Mouse (Mus musculus): ENCODE data around the gene Mks1. TPM values are rescaled to one million over a fixed set of nuclear protein-coding genes. Genes with fewer than 3 reads are reported as not detected.

Gene Mks1
- polyA plus RNA-seq, 1 experiment: 6.3 TPM

DNA sequence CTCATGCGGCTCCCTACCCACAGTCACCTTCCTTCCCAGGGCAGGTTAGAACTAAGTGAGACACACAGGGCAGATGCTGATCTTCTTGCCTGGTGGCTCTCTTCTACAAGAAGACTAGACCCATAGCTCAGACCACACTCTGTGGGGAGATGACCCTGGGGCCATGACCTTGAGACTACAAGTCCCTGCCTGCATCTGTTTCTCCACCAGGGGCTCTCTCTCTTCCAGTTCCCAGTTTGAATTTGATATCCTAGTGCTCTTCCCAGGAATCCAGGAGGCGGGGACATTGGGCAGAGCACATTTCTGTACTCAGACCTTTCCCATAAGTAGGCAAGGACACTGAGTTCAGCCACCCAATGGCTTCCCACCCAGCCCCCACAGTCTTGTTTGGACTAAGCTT, 17.1 kb downstream of the Mks1 start:
- Histone ChIP-seq H3K27ac (ENCODE audit: insufficient read depth, low read depth, low read length) (no peak overlapping the region), H3K4me3 (ENCODE audit: insufficient read depth, low read length) (no peak overlapping the region), H3K4me1 (ENCODE audit: control insufficient read depth, insufficient read depth, low read length) (no peaks in the 10 kb centered on the region)
- TF ChIP-seq CTCF (IDR thresholded peaks at IDR 0.05; ENCODE audit: low read depth, low read length) (no peak), POLR2A (IDR thresholded peaks at IDR 0.05; ENCODE audit: borderline replicate concordance, low read depth, low read length) (no peak)

DNA sequence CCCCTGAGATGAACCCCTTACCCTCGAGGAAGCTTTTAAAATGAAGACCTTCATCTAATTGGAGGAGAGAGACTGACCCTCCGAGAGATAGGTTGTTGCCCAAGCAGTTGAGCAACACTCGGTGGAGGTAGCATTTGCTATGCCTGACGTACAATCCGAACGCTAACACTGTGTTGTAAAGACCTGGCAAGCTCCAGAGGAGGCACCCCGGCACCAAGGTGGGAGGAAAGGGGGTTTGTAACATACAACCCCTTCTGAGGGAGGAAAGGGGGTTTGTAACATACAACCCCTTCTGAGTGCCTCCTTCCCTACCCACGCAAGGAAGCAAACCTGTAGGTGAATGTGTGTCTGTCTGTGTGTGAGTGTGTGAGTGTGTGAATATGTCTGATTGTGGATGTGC, 18.8 kb downstream of the Mks1 start:
- no peak overlapping the region for H3K27ac ChIP-seq (ENCODE audit: insufficient read depth, low read depth, low read length)
- no peaks in the 10 kb centered on the region for H3K4me1 ChIP-seq (ENCODE audit: control insufficient read depth, insufficient read depth, low read length)
- TF ChIP-seq POLR2A (IDR thresholded peaks at IDR 0.05; ENCODE audit: borderline replicate concordance, low read depth, low read length): no peak
- no peak overlapping the region for H3K4me3 ChIP-seq (ENCODE audit: insufficient read depth, low read length)

DNA sequence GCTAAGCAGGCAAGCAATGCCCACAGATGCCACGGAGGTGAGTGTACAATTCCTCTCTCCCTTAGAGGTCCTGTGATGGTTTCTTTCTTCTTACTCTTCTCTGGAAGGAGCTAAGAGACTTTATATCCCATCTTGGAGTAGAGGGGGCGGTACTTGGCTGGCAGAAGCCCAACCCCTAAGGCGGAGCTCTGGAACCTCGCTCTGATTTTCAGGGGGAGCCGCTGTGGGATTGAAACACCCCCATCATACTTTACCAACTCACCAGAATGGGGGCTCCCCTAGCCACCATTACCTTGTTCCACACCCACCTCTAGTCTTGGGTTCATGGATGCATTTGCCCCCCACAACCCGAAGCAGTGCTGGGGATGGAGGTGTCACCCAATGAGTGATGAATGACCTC, 22.4 kb downstream of the Mks1 start, which contains the start of gene Epx:
Gene Epx (minus strand): TSS at position 101 of the 400 bp plus-strand sequence.
- H3K4me3 ChIP-seq (ENCODE audit: insufficient read depth, low read length): no peak within 1 kb of the TSS
- TF ChIP-seq POLR2A (IDR thresholded peaks at IDR 0.05; ENCODE audit: borderline replicate concordance, low read depth, low read length): no peak
- TF ChIP-seq CTCF (IDR thresholded peaks at IDR 0.05; ENCODE audit: low read depth, low read length): no peak
- H3K4me1 ChIP-seq (ENCODE audit: control insufficient read depth, insufficient read depth, low read length): no peaks in the 10 kb centered on the region
- H3K27ac ChIP-seq (ENCODE audit: insufficient read depth, low read depth, low read length): no peak within 1 kb of the TSS

- TF ChIP-seq CTCF (IDR thresholded peaks at IDR 0.05; ENCODE audit: low read depth, low read length) (no peak), POLR2A (IDR thresholded peaks at IDR 0.05; ENCODE audit: borderline replicate concordance, low read depth, low read length) (no peak)
- no peaks in the 10 kb centered on the region for H3K4me1 ChIP-seq (ENCODE audit: control insufficient read depth, insufficient read depth, low read length)
Measured at GRCm38 (mm10) chr11:87879826-87880225, 26.8 kb downstream of the Mks1 start.

GRCm38 (mm10) chr11:87881714-87882113, 28.7 kb downstream of the Mks1 start:
- H3K4me3 ChIP-seq (ENCODE audit: insufficient read depth, low read length): no peak overlapping the region
- TF ChIP-seq POLR2A (IDR thresholded peaks at IDR 0.05; ENCODE audit: borderline replicate concordance, low read depth, low read length) (no peak), CTCF (IDR thresholded peaks at IDR 0.05; ENCODE audit: low read depth, low read length) (no peak)
- H3K27ac ChIP-seq (ENCODE audit: insufficient read depth, low read depth, low read length): no peak overlapping the region
- no peaks in the 10 kb centered on the region for H3K4me1 ChIP-seq (ENCODE audit: control insufficient read depth, insufficient read depth, low read length)

More at GRCm38 (mm10) chr11:87879826-87880225, 26.8 kb downstream of the Mks1 start:
- Histone ChIP-seq H3K27ac (ENCODE audit: insufficient read depth, low read depth, low read length) (no peak overlapping the region), H3K4me3 (ENCODE audit: insufficient read depth, low read length) (no peak overlapping the region)

- TF ChIP-seq POLR2A (IDR thresholded peaks at IDR 0.05; ENCODE audit: borderline replicate concordance, low read depth, low read length) (no peak), CTCF (IDR thresholded peaks at IDR 0.05; ENCODE audit: low read depth, low read length) (no peak)
- Histone ChIP-seq H3K4me1 (ENCODE audit: control insufficient read depth, insufficient read depth, low read length) (no peaks in the 10 kb centered on the region), H3K27ac (ENCODE audit: insufficient read depth, low read depth, low read length) (no peak overlapping the region), H3K4me3 (ENCODE audit: insufficient read depth, low read length) (no peak overlapping the region)
Measured at GRCm38 (mm10) chr11:87883493-87883892, 30.5 kb downstream of the Mks1 start.

DNA sequence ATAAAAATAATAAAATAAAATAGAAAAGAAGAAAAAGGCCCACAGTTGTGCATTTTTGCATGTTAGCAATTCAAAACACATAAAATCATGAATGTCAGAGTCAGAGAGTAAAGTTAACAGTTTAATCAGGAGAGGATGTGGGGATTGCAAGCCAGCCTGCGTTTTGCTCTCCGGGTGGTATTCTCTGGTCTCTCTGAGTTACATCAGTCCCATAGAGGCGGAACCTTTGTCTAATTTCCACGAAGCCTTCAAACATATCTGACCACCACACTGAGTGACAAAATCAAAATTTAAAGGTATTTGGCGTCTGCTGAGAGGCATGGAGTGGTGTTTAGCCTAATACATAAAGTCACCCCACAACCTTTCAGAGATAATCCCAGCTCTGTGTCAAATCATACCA, 31.8 kb downstream of the Mks1 start:
- no peak overlapping the region for H3K4me3 ChIP-seq (ENCODE audit: insufficient read depth, low read length)
- no peaks in the 10 kb centered on the region for H3K4me1 ChIP-seq (ENCODE audit: control insufficient read depth, insufficient read depth, low read length)
- TF ChIP-seq CTCF (IDR thresholded peaks at IDR 0.05; ENCODE audit: low read depth, low read length) (no peak), POLR2A (IDR thresholded peaks at IDR 0.05; ENCODE audit: borderline replicate concordance, low read depth, low read length) (no peak)
- H3K27ac ChIP-seq (ENCODE audit: insufficient read depth, low read depth, low read length): no peak overlapping the region

DNA sequence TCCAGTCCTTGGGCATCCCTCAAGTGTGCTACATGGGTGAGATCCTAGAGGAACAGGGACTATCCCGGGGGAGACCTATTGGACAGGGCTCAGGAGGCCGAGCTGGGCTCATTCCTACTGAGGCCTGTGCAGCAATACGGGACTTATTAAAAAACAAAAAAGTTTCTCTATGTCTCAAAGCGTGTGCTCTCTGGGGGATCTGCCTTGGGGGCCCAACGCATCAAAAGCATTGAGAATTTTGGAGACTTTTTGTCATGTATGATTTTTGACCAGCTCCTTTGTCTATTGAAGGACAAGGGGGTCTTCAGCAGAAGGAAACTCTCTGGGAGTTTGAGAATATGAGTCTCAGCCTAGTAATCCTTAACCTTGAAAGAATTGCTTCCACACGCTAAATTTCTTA, 39.2 kb downstream of the Mks1 start, which contains the start of gene Olfr462:
Gene Olfr462 (minus strand): TSS at position 101 of the 400 bp plus-strand sequence.
- Histone ChIP-seq H3K27ac (ENCODE audit: insufficient read depth, low read depth, low read length) (no peak within 1 kb of the TSS), H3K4me3 (ENCODE audit: insufficient read depth, low read length) (no peak within 1 kb of the TSS), H3K4me1 (ENCODE audit: control insufficient read depth, insufficient read depth, low read length) (no peaks in the 10 kb centered on the region)
- no peak for TF ChIP-seq POLR2A (IDR thresholded peaks at IDR 0.05; ENCODE audit: borderline replicate concordance, low read depth, low read length)
- no peak for TF ChIP-seq CTCF (IDR thresholded peaks at IDR 0.05; ENCODE audit: low read depth, low read length)

GRCm38 (mm10) chr11:87897287-87897686, 44.3 kb downstream of the Mks1 start, which contains the start of gene Olfr463:
Gene Olfr463, minus strand, starts transcription at chr11:87897387.
- no peak for TF ChIP-seq CTCF (IDR thresholded peaks at IDR 0.05; ENCODE audit: low read depth, low read length)
- no peak for TF ChIP-seq POLR2A (IDR thresholded peaks at IDR 0.05; ENCODE audit: borderline replicate concordance, low read depth, low read length)
- Histone ChIP-seq H3K27ac (ENCODE audit: insufficient read depth, low read depth, low read length) (no peak within 1 kb of the TSS), H3K4me1 (ENCODE audit: control insufficient read depth, insufficient read depth, low read length) (no peaks in the 10 kb centered on the region), H3K4me3 (ENCODE audit: insufficient read depth, low read length) (no peak within 1 kb of the TSS)

GRCm38 (mm10) chr11:87904331-87904730, 51.3 kb downstream of the Mks1 start:
- no peak overlapping the region for H3K27ac ChIP-seq (ENCODE audit: insufficient read depth, low read depth, low read length)
- TF ChIP-seq CTCF (IDR thresholded peaks at IDR 0.05; ENCODE audit: low read depth, low read length) (no peak), POLR2A (IDR thresholded peaks at IDR 0.05; ENCODE audit: borderline replicate concordance, low read depth, low read length) (no peak)
- H3K4me3 ChIP-seq (ENCODE audit: insufficient read depth, low read length): no peak overlapping the region
- no peaks in the 10 kb centered on the region for H3K4me1 ChIP-seq (ENCODE audit: control insufficient read depth, insufficient read depth, low read length)

Other genes starting within 250 kb of the Mks1 start
- gene Hsf5, start 236.1 kb upstream of the Mks1 start, polyA plus RNA-seq (2012; ENCODE audit: insufficient read depth, insufficient read length, missing spikeins): not detected in 2 replicates
- gene Rnf43, start 190.5 kb upstream of the Mks1 start, polyA plus RNA-seq (2012; ENCODE audit: insufficient read depth, insufficient read length, missing spikeins): not detected in 2 replicates
- gene Supt4a, start 115.7 kb upstream of the Mks1 start, polyA plus RNA-seq (2012; ENCODE audit: insufficient read depth, insufficient read length, missing spikeins): 136 and 142 TPM in 2 replicates
- 2.6 and 2.9 TPM in 2 replicates for gene Tspoap1, start 92.7 kb upstream of the Mks1 start, polyA plus RNA-seq (2012; ENCODE audit: insufficient read depth, insufficient read length, missing spikeins)
- gene Mpo, start 59.6 kb upstream of the Mks1 start, polyA plus RNA-seq (2012; ENCODE audit: insufficient read depth, insufficient read length, missing spikeins): 1.1 and 1.7 TPM in 2 replicates
- gene Lpo, start 24.9 kb upstream of the Mks1 start, polyA plus RNA-seq (2012; ENCODE audit: insufficient read depth, insufficient read length, missing spikeins): not detected in 2 replicates
- not detected in 2 replicates for gene Epx, start 22.3 kb downstream of the Mks1 start, polyA plus RNA-seq (2012; ENCODE audit: insufficient read depth, insufficient read length, missing spikeins)
- gene Olfr462, start 39.1 kb downstream of the Mks1 start, polyA plus RNA-seq (2012; ENCODE audit: insufficient read depth, insufficient read length, missing spikeins): not detected in 2 replicates
- not detected in 2 replicates for gene Olfr463, start 44.2 kb downstream of the Mks1 start, polyA plus RNA-seq (2012; ENCODE audit: insufficient read depth, insufficient read length, missing spikeins)
- gene Olfr464, start 67.8 kb downstream of the Mks1 start, polyA plus RNA-seq (2012; ENCODE audit: insufficient read depth, insufficient read length, missing spikeins): not detected in 2 replicates
- 62.6 and 64.9 TPM in 2 replicates for gene Dynll2, start 134.3 kb downstream of the Mks1 start, polyA plus RNA-seq (2012; ENCODE audit: insufficient read depth, insufficient read length, missing spikeins)
- 142 and 144 TPM in 2 replicates for gene Srsf1, start 194.2 kb downstream of the Mks1 start, polyA plus RNA-seq (2012; ENCODE audit: insufficient read depth, insufficient read length, missing spikeins)
- 25.1 and 29.7 TPM in 2 replicates for gene Vezf1, start 215.1 kb downstream of the Mks1 start, polyA plus RNA-seq (2012; ENCODE audit: insufficient read depth, insufficient read length, missing spikeins)
- gene Cuedc1, start 244.8 kb downstream of the Mks1 start, polyA plus RNA-seq (2012; ENCODE audit: insufficient read depth, insufficient read length, missing spikeins): 9.7 and 13.1 TPM in 2 replicates

Data from bone marrow macrophage, adult 2 months (primary cell).